Mouse (Mus musculus) neural tube, embryonic 13.5 days (tissue): ENCODE data around the gene H2-M10.6. TPM values are rescaled to one million over a fixed set of nuclear protein-coding genes. Genes with fewer than 3 reads are reported as not detected.
"Not testable (repeated sequence)": the region's sequence is repeated elsewhere in the genome, so short reads cannot be mapped to it uniquely, and the experiment has no call there.

ENCODE experiments used
- ATAC-seq: fragments of 200-750 bp; cut with Nextera tagmentation; 2 replicates; pipeline ENCODE4 v1.8.0; 2017; ENCODE audit warnings: low read depth, mild to moderate bottlenecking, moderate TSS enrichment, moderate library complexity
- H3K27ac ChIP-seq: fragments of 300-500 bp; sonication (generic); replicated peaks from 2 replicates; pipeline ENCODE4 v1.5.1; 2015; ENCODE audit warnings: moderate library complexity, mild to moderate bottlenecking, inconsistent platforms
- H3K27me3 ChIP-seq: fragments of 300-500 bp; sonication (generic); 2 replicates; pipeline ENCODE4 v1.6.1; 2015; ENCODE audit warnings: mild to moderate bottlenecking, inconsistent platforms
- H3K36me3 ChIP-seq: fragments of 300-500 bp; sonication (generic); 2 replicates; pipeline ENCODE4 v1.6.1; 2015; ENCODE audit warnings: mild to moderate bottlenecking, inconsistent platforms
- H3K4me1 ChIP-seq: fragments of 300-500 bp; sonication (generic); replicated peaks from 2 replicates; pipeline ENCODE4 v1.6.1; 2015; ENCODE audit warnings: inconsistent platforms
- H3K4me2 ChIP-seq: fragments of 300-500 bp; sonication (generic); 2 replicates; pipeline ENCODE4 v1.6.1; 2015; ENCODE audit warnings: inconsistent platforms, mild to moderate bottlenecking, moderate library complexity
- H3K4me3 ChIP-seq: fragments of 300-500 bp; sonication (generic); 2 replicates; pipeline ENCODE4 v1.5.1; 2015; ENCODE audit warnings: mild to moderate bottlenecking, inconsistent platforms
- H3K9ac ChIP-seq: fragments of 300-500 bp; sonication (generic); 2 replicates; pipeline ENCODE4 v1.6.1; 2015; ENCODE audit warnings: moderate library complexity, mild to moderate bottlenecking, inconsistent platforms
- H3K9me3 ChIP-seq: fragments of 300-500 bp; sonication (generic); 2 replicates; pipeline ENCODE4 v1.6.1; 2016; ENCODE audit warnings: inconsistent platforms
- WGBS: fragments of 180-500 bp; shearing (Covaris S2); methylation state at CpG from one replicate; pipeline ENCODE4 v1.1.7; 2015; 5-methylcytosine and 5-hydroxymethylcytosine counted together
- polyA plus RNA-seq: library from polyadenylated mRNA; unstranded; fragments of >200 nt; fragmentation: Nextera tagmentation; extraction: Ambion mirVana; gene quantifications from 2 replicates; pipeline ENCODE4 v1.2.1, GENCODE M21; 2015

H2-M10.6 gene
- polyA plus RNA-seq, 1 experiment from 2014 or later, result not detected

- ATAC-seq, result peak; percentile 88
- not testable (repeated sequence) for H3K4me3 ChIP-seq, H3K9ac ChIP-seq, H3K27me3 ChIP-seq, H3K4me1 ChIP-seq, H3K36me3 ChIP-seq, H3K9me3 ChIP-seq, H3K27ac ChIP-seq
- H3K4me2 ChIP-seq, result peak overlapping the region; percentile 31
- WGBS, result 14% methylated on average over 5 of the region's 5 CpGs
These were observed 14.0 kb downstream of the H2-M10.6 start for GRCm38 (mm10) chr17:36826002-36826401.

- WGBS, result 83% methylated on average over 2 of the region's 2 CpGs
- Histone ChIP-seq H3K4me1 (no peaks in the 10 kb centered on the region), H3K27ac (no peak overlapping the region), H3K4me2 (no peak overlapping the region), H3K36me3 (no peaks in the 10 kb centered on the region), H3K9ac (no peak overlapping the region), H3K27me3 (no peaks in the 10 kb centered on the region; the same call in 1 of the 2 replicates), H3K9me3 (no peaks in the 10 kb centered on the region), H3K4me3 (no peak overlapping the region)
- ATAC-seq, result no peak
These were observed 16.5 kb downstream of the H2-M10.6 start for GRCm38 (mm10) chr17:36828488-36828887.

GRCm38 (mm10) chr17:36830470-36830869 is 18.5 kb downstream of the H2-M10.6 start:
- ATAC-seq, result no peak

GRCm38 (mm10) chr17:36832694-36833093 is 20.7 kb downstream of the H2-M10.6 start:
- no peak for ATAC-seq
- Histone ChIP-seq H3K27me3 (no peaks in the 10 kb centered on the region), H3K9ac (no peak overlapping the region), H3K27ac (no peak overlapping the region), H3K4me3 (no peak overlapping the region), H3K4me2 (no peak overlapping the region), H3K36me3 (no peaks in the 10 kb centered on the region), H3K9me3 (no peaks in the 10 kb centered on the region), H3K4me1 (peaks cover 11% of the 10 kb centered on the region)
- WGBS, result 55% methylated on average over 4 of the region's 4 CpGs

More at GRCm38 (mm10) chr17:36830470-36830869, 18.5 kb downstream of the H2-M10.6 start:
- H3K4me1 ChIP-seq, result no peaks in the 10 kb centered on the region
- no peaks in the 10 kb centered on the region for H3K9me3 ChIP-seq
- no peak overlapping the region for H3K27ac ChIP-seq
- WGBS, result 86% methylated on average over 3 of the region's 3 CpGs
- H3K27me3 ChIP-seq, result no peaks in the 10 kb centered on the region; the same call in 1 of the 2 replicates
- no peak overlapping the region for H3K4me2 ChIP-seq
- no peaks in the 10 kb centered on the region for H3K36me3 ChIP-seq
- no peak overlapping the region for H3K9ac ChIP-seq
- no peak overlapping the region for H3K4me3 ChIP-seq

- Histone ChIP-seq H3K27ac (peak overlapping the region; percentile 95), H3K4me2 (peak overlapping the region; percentile 60), H3K9ac (no peak overlapping the region), H3K36me3 (no peaks in the 10 kb centered on the region; the same call in 1 of the 2 replicates), H3K4me3 (peak overlapping the region; percentile 73), H3K4me1 (peaks cover 27% of the 10 kb centered on the region), H3K27me3 (no peaks in the 10 kb centered on the region), H3K9me3 (no peaks in the 10 kb centered on the region)
- peak; percentile 12; the same call in 1 of the 2 replicates for ATAC-seq
- WGBS, result 36% methylated on average over 12 of the region's 12 CpGs
These were observed 23.8 kb downstream of the H2-M10.6 start for GRCm38 (mm10) chr17:36835591-36836426.

GRCm38 (mm10) chr17:36836427-36836812 is 24.4 kb downstream of the H2-M10.6 start:
- H3K9ac ChIP-seq, result peak overlapping the region; percentile 92
- WGBS, result 18% methylated on average over 3 of the region's 3 CpGs
- peak overlapping the region; percentile 60 for H3K4me2 ChIP-seq
- peak overlapping the region; percentile 95 for H3K27ac ChIP-seq
- H3K36me3 ChIP-seq, result no peaks in the 10 kb centered on the region; the same call in 1 of the 2 replicates
- H3K9me3 ChIP-seq, result no peaks in the 10 kb centered on the region
- H3K27me3 ChIP-seq, result no peaks in the 10 kb centered on the region
- peak; percentile 49 for ATAC-seq
- peaks cover 27% of the 10 kb centered on the region for H3K4me1 ChIP-seq
- H3K4me3 ChIP-seq, result peak overlapping the region; percentile 73

GRCm38 (mm10) chr17:36836874-36837647 is 25.1 kb downstream of the H2-M10.6 start, which contains the start of gene Trim26:
Gene Trim26 (plus strand): TSS chr17:36837134.
- Histone ChIP-seq H3K4me2 (peak within 1 kb of the TSS; percentile 60), H3K4me1 (peaks cover 27% of the 10 kb centered on the region), H3K9me3 (no peaks in the 10 kb centered on the region), H3K27ac (peak within 1 kb of the TSS; percentile 95), H3K9ac (peak within 1 kb of the TSS; percentile 92), H3K27me3 (no peaks in the 10 kb centered on the region), H3K4me3 (peak within 1 kb of the TSS; percentile 73), H3K36me3 (no peaks in the 10 kb centered on the region; the same call in 1 of the 2 replicates)
- WGBS, result under 1% methylated on average over 58 of the region's 58 CpGs
- peak; percentile 98 for ATAC-seq

GRCm38 (mm10) chr17:36839001-36839400 is 27.0 kb downstream of the H2-M10.6 start:
- H3K4me1 ChIP-seq, result peaks cover 27% of the 10 kb centered on the region
- peaks cover 3% of the 10 kb centered on the region; the same call in 1 of the 2 replicates for H3K36me3 ChIP-seq
- H3K9ac ChIP-seq, result 0 out of 2 replicates have a peak overlapping the region, but pooled peaks have one; percentile 31
- no peaks in the 10 kb centered on the region for H3K9me3 ChIP-seq
- no peak overlapping the region for H3K27ac ChIP-seq
- ATAC-seq, result no peak
- 86% methylated on average over 5 of the region's 5 CpGs for WGBS
- no peak overlapping the region for H3K4me3 ChIP-seq
- no peak overlapping the region for H3K4me2 ChIP-seq
- H3K27me3 ChIP-seq, result no peaks in the 10 kb centered on the region

- Histone ChIP-seq H3K36me3 (peaks cover 3% of the 10 kb centered on the region; the same call in 1 of the 2 replicates), H3K27ac (no peak overlapping the region)
- 80% methylated on average over 3 of the region's 3 CpGs for WGBS
These were observed 28.0 kb downstream of the H2-M10.6 start for GRCm38 (mm10) chr17:36839931-36840330.

GRCm38 (mm10) chr17:36840961-36841445 is 29.0 kb downstream of the H2-M10.6 start:
- Histone ChIP-seq H3K4me1 (peaks cover 29% of the 10 kb centered on the region), H3K9me3 (no peaks in the 10 kb centered on the region), H3K27me3 (no peaks in the 10 kb centered on the region), H3K36me3 (peaks cover 3% of the 10 kb centered on the region; the same call in 1 of the 2 replicates), H3K4me2 (no peak overlapping the region), H3K27ac (no peak overlapping the region), H3K4me3 (no peak overlapping the region), H3K9ac (no peak overlapping the region)
- no peak for ATAC-seq

More at GRCm38 (mm10) chr17:36839931-36840330, 28.0 kb downstream of the H2-M10.6 start:
- Histone ChIP-seq H3K4me3 (no peak overlapping the region), H3K9me3 (no peaks in the 10 kb centered on the region), H3K27me3 (no peaks in the 10 kb centered on the region), H3K4me2 (no peak overlapping the region), H3K9ac (no peak overlapping the region), H3K4me1 (peaks cover 30% of the 10 kb centered on the region)
- no peak for ATAC-seq

GRCm38 (mm10) chr17:36843696-36844095 is 31.7 kb downstream of the H2-M10.6 start:
- peaks cover 11% of the 10 kb centered on the region; the same call in 1 of the 2 replicates for H3K36me3 ChIP-seq
- 83% methylated on average over 7 of the region's 7 CpGs for WGBS
- ATAC-seq, result no peak
- H3K4me1 ChIP-seq, result peaks cover 9% of the 10 kb centered on the region
- no peak overlapping the region for H3K9ac ChIP-seq
- no peak overlapping the region for H3K4me3 ChIP-seq
- no peaks in the 10 kb centered on the region for H3K9me3 ChIP-seq
- H3K4me2 ChIP-seq, result no peak overlapping the region
- H3K27me3 ChIP-seq, result no peaks in the 10 kb centered on the region
- H3K27ac ChIP-seq, result no peak overlapping the region

- no peaks in the 10 kb centered on the region for H3K9me3 ChIP-seq
- H3K4me1 ChIP-seq, result peaks cover 8% of the 10 kb centered on the region; the same call in 1 of the 2 replicates
- no peaks in the 10 kb centered on the region for H3K27me3 ChIP-seq
- peaks cover 11% of the 10 kb centered on the region; the same call in 1 of the 2 replicates for H3K36me3 ChIP-seq
- H3K27ac ChIP-seq, result no peak overlapping the region
- H3K4me3 ChIP-seq, result no peak overlapping the region
- no peak overlapping the region for H3K4me2 ChIP-seq
- no peak overlapping the region for H3K9ac ChIP-seq
- ATAC-seq, result no peak
These were observed 32.3 kb downstream of the H2-M10.6 start for GRCm38 (mm10) chr17:36844286-36844719.
